Mouse (Mus musculus) olfactory bulb, adult 2 months (tissue): Measurements from ENCODE around the gene Aif1.

Experiments
- CTCF ChIP-seq: fragments of 200-500 bp; IDR thresholded peaks from 2 replicates; pipeline ENCODE4 v1.5.1; 2012; ENCODE audit warnings: low read depth, mild to moderate bottlenecking, low read length, moderate library complexity; ENCODE audit not compliant: insufficient read depth
- POLR2A ChIP-seq: fragments of 200-500 bp; IDR thresholded peaks from 2 replicates; pipeline ENCODE4 v1.6.1; 2012; ENCODE audit warnings: mild to moderate bottlenecking, low read depth, low read length, moderate library complexity; ENCODE audit not compliant: insufficient read depth

DNA sequence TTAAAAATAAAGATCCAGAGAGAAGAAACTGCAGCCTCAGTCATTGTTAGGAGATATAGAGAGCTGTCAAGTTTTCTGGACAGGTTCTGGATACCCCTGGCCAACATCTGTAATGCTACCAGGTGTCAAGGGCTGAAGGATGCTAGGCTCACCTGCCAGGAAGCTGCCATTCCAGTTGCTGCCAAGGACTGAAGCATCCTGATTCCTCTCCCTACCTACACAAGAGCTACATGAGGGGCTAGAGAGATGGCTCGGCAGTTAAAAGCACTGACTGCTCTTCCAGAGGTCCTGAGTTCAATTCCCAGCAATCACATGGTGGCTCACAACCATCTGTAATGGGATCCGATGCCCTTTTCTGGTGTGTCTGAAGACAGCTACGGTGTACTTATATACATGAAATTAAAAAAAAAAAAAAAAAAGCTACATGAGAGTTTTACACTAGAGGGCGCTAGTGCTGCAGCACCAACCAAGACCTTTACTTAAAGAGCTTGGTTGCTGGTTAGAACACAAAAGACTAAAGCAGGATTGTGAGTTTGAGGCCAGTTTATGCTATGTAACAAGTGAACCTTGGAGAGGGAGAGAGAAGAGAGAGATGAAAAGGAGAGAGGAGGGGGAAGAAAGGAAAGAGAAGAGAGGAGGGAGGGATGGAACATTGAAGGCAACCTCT lies 7.2 kb downstream of the Aif1 start:
- no peak for TF ChIP-seq CTCF
- no peak for TF ChIP-seq POLR2A
